9 mouse cellular contexts compared by ENCODE assay signal in the genomic region with DNA sequence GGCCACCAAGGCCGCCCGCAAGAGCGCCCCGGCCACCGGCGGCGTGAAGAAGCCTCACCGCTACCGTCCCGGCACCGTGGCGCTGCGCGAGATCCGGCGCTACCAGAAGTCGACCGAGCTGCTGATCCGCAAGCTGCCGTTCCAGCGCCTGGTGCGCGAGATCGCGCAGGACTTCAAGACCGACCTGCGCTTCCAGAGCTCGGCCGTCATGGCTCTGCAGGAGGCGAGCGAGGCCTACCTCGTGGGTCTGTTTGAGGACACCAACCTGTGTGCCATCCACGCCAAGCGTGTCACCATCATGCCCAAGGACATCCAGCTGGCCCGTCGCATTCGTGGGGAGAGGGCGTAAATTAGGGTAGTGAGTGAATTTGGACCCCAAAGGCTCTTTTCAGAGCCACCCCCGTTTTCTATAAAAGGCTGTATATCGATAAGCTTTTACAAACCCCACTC. TPM values are rescaled to one million over a fixed set of nuclear protein-coding genes. Genes with fewer than 3 reads are reported as not detected.
DNase-seq lines count a peak whose midpoint lies in the region; ATAC-seq and TF ChIP-seq lines count a peak whose summit lies in the region.
"Not testable (repeated sequence)": the region's sequence is repeated elsewhere in the genome, so short reads cannot be mapped to it uniquely, and the experiment has no call there.
"Had no signal": no experiment of that assay in that cellular context is flagged by ENCODE, and none has a peak within 500 bp of the region (broad histone marks: within the 10 kb centered on the region; RNA-seq: fewer than 3 reads in every experiment).

No protein-coding gene starts in this region.

- H3K27me3 ChIP-seq in CH12.LX (replicated peaks); forebrain, embryonic 16.5 days (replicated peaks; ENCODE audit: control insufficient read depth, insufficient read depth, low read length); hindbrain, embryonic 12.5 days; liver, postnatal 0 days (ENCODE audit: insufficient read depth, low read length); myocyte (ENCODE audit: control insufficient read depth, insufficient read depth, insufficient read length); stomach, embryonic 16.5 days (ENCODE audit: control insufficient read depth, insufficient read depth, low read length): not testable (repeated sequence)

- H3K36me3 ChIP-seq in CH12.LX (replicated peaks in 1 of 2; ENCODE audit: control insufficient read depth in 1 of 2, insufficient read depth in 1 of 2, low read length in 1 of 2); forebrain, embryonic 16.5 days (ENCODE audit: control insufficient read depth, insufficient read depth); hindbrain, embryonic 12.5 days; liver, postnatal 0 days (replicated peaks; ENCODE audit: insufficient read depth, low read length); myocyte (ENCODE audit: control insufficient read depth, insufficient read depth); stomach, embryonic 16.5 days (ENCODE audit: control insufficient read depth, insufficient read depth, low read length): not testable (repeated sequence)

- not testable (repeated sequence) for H3K79me2 ChIP-seq in CH12.LX (replicated peaks; ENCODE audit: control insufficient read depth, extremely low read depth, insufficient read depth, poor library complexity, severe bottlenecking); myocyte (ENCODE audit: control insufficient read depth, insufficient read depth)

- not testable (repeated sequence) for ATAC-seq in forebrain, embryonic 16.5 days; hindbrain, embryonic 12.5 days (ENCODE audit: low FRiP score); liver, postnatal 0 days; stomach, embryonic 16.5 days (ENCODE audit: insufficient read depth, low FRiP score)

- H3K4me1 ChIP-seq in CH12.LX (ENCODE audit: control insufficient read depth in 1 of 2, insufficient read depth in 2 of 2), result peaks cover 0 to 20% of the 10 kb centered on the region in 2 experiments; a peak in 2 of 4 replicates
- H3K4me1 ChIP-seq in forebrain, embryonic 16.5 days (replicated peaks; ENCODE audit: control insufficient read depth, insufficient read depth, low read length), result peaks cover 24% of the 10 kb centered on the region
- H3K4me1 ChIP-seq in hindbrain, embryonic 12.5 days, result peaks cover 29% of the 10 kb centered on the region
- H3K4me1 ChIP-seq in liver, postnatal 0 days (ENCODE audit: insufficient read depth), result peaks cover 14% of the 10 kb centered on the region
- peaks cover 30% of the 10 kb centered on the region for H3K4me1 ChIP-seq in stomach, embryonic 16.5 days (ENCODE audit: control insufficient read depth, insufficient read depth, low read length)

- dilution Hi-C loops in CH12.LX (cut with MboI; ENCODE audit: extremely low pct_ligation_motif_present, extremely low pct_unique_long_range_greater_than_20kb, low sequenced_read_pairs), result not testable (repeated sequence)

- in situ Hi-C loops in CH12.LX (cut with MboI; ENCODE audit: low pct_ligation_motif_present, low pct_unique_long_range_greater_than_20kb, low sequenced_read_pairs), result not testable (repeated sequence)

- WGBS in forebrain, embryonic 16.5 days, result 0% methylated on average over 10 of the region's 40 CpGs
- 2% methylated on average over 11 of the region's 40 CpGs for WGBS in hindbrain, embryonic 12.5 days
- WGBS in liver, postnatal 0 days (ENCODE audit: insufficient replicate concordance), result 0% methylated on average over 9 of the region's 40 CpGs
- 0% methylated on average over 8 of the region's 40 CpGs for WGBS in stomach, embryonic 16.5 days

- TF ChIP-seq RAD21 in CH12.LX (IDR thresholded peaks at IDR 0.05; ENCODE audit: low read depth, low read length), result not testable (repeated sequence)

- H3K4me2 ChIP-seq in CH12.LX (ENCODE audit: insufficient read depth, low read depth, poor library complexity, severe bottlenecking) (peak overlapping the region; percentile 58; the same call in 1 of the 2 replicates), myocyte (ENCODE audit: low read depth) (peak overlapping the region; percentile 81)
- peak overlapping the region; percentile 75 for H3K4me2 ChIP-seq in forebrain, embryonic 16.5 days (ENCODE audit: low read length)
- H3K4me2 ChIP-seq in hindbrain, embryonic 12.5 days (replicated peaks), result peak overlapping the region; percentile 73
- peak overlapping the region; percentile 71 for H3K4me2 ChIP-seq in liver, postnatal 0 days (ENCODE audit: low read depth, low read length)
- H3K4me2 ChIP-seq in stomach, embryonic 16.5 days (ENCODE audit: low read depth, low read length), result peak overlapping the region; percentile 78

- not testable (repeated sequence) for TF ChIP-seq CTCF in CH12.LX (conservative IDR thresholded peaks at IDR 0.05 in 1 of 2, IDR thresholded peaks at IDR 0.05 in 1 of 2; ENCODE audit: low read depth in 2 of 2, low read length in 2 of 2); left cerebral cortex, adult 2 months (IDR thresholded peaks at IDR 0.05); liver, postnatal 0 days (IDR thresholded peaks at IDR 0.05; ENCODE audit: low read depth)

- H3K9ac ChIP-seq in CH12.LX (ENCODE audit: insufficient read depth, low read depth), result peak overlapping the region; percentile 88
- peak overlapping the region; percentile 64 for H3K9ac ChIP-seq in forebrain, embryonic 16.5 days (replicated peaks; ENCODE audit: low read depth, low read length)
- H3K9ac ChIP-seq in hindbrain, embryonic 12.5 days, result peak overlapping the region; percentile 63
- H3K9ac ChIP-seq in liver, postnatal 0 days (replicated peaks), result peak overlapping the region; percentile 82
- H3K9ac ChIP-seq in stomach, embryonic 16.5 days (ENCODE audit: low read length), result peak overlapping the region; percentile 64

- H3ac ChIP-seq in myocyte (ENCODE audit: control insufficient read depth, insufficient read length), result not testable (repeated sequence)

- not testable (repeated sequence) for H3K9me3 ChIP-seq in CH12.LX (replicated peaks; ENCODE audit: low read length); forebrain, embryonic 16.5 days (ENCODE audit: control insufficient read depth, low read length); hindbrain, embryonic 12.5 days (replicated peaks); liver, postnatal 0 days (ENCODE audit: low read length); stomach, embryonic 16.5 days (replicated peaks; ENCODE audit: control insufficient read depth, low read length)

- intact Hi-C loops in left cerebral cortex, adult 2 months (cut with DNase I), result not testable (repeated sequence)

- TF ChIP-seq EP300 in CH12.LX (IDR thresholded peaks at IDR 0.05; ENCODE audit: low read length); liver, postnatal 0 days (IDR thresholded peaks at IDR 0.05; ENCODE audit: low read depth): not testable (repeated sequence)

- DNase-seq in CH12.LX (ENCODE audit: extremely low read depth), result not testable (repeated sequence)
- DNase-seq in embryo, embryonic 11 days, result peak; percentile 39
- peak in 1 of 2 experiments; percentile 26 for DNase-seq in left cerebral cortex, adult 2 months (ENCODE audit: extremely low spot score in 1 of 2, low spot score in 2 of 2)
- peak; percentile 41 for DNase-seq in liver, postnatal 0 days

- H3K27ac ChIP-seq in CH12.LX (ENCODE audit: insufficient read depth, low read depth), result peak overlapping the region; percentile 87
- peak overlapping the region; percentile 78 for H3K27ac ChIP-seq in forebrain, embryonic 16.5 days (ENCODE audit: low read length)
- H3K27ac ChIP-seq in hindbrain, embryonic 12.5 days, result peak overlapping the region; percentile 83
- H3K27ac ChIP-seq in left cerebral cortex, adult 2 months, result peak overlapping the region; percentile 80
- H3K27ac ChIP-seq in liver, postnatal 0 days (ENCODE audit: low read depth), result peak overlapping the region; percentile 88
- peak overlapping the region; percentile 90 for H3K27ac ChIP-seq in stomach, embryonic 16.5 days (ENCODE audit: low read length)

- H3K4me3 ChIP-seq in CH12.LX (replicated peaks in 1 of 3; ENCODE audit: low read depth in 2 of 3, low read length in 2 of 3, poor library complexity in 1 of 3) (peak overlapping the region; percentile 19 to 69 (median 46)), myocyte (peak overlapping the region; percentile 27)
- peak overlapping the region; percentile 49 for H3K4me3 ChIP-seq in forebrain, embryonic 16.5 days (replicated peaks; ENCODE audit: low read length)
- H3K4me3 ChIP-seq in hindbrain, embryonic 12.5 days, result peak overlapping the region; percentile 44
- H3K4me3 ChIP-seq in left cerebral cortex, adult 2 months, result peak overlapping the region; percentile 42
- H3K4me3 ChIP-seq in liver, postnatal 0 days (ENCODE audit: low read depth, low read length), result peak overlapping the region; percentile 53
- H3K4me3 ChIP-seq in stomach, embryonic 16.5 days (replicated peaks; ENCODE audit: low read length), result peak overlapping the region; percentile 52

- TF ChIP-seq POLR2A in CH12.LX (IDR thresholded peaks at IDR 0.05; ENCODE audit: low read depth, low read length), result peak; percentile 92
- TF ChIP-seq POLR2A in myocyte (IDR thresholded peaks at IDR 0.05; ENCODE audit: insufficient read length, low read depth), result peak; percentile 71

RNA-seq across cellular contexts. Expression of a gene that starts 0.3 kb away (rescaled TPM):
- 164 and 182 TPM in 2 replicates for total RNA-seq in CH12.LX (2012; rRNA removed)
- 10.3 and 13.5 TPM in 2 replicates for total RNA-seq in CH12.LX (2014; rRNA removed)
- polyA plus RNA-seq in CH12.LX (2012; ENCODE audit: insufficient read length, low read depth), result 0.65 and 0.94 TPM in 2 replicates
- polyA plus RNA-seq in forebrain, embryonic 16.5 days (2015; fragmentation: Nextera tagmentation; extraction: Ambion mirVana), result 2.2 and 2.8 TPM in 2 replicates
- polyA plus RNA-seq in hindbrain, embryonic 12.5 days (2016; fragmentation: Nextera tagmentation; extraction: Ambion mirVana), result 2.2 and 4.8 TPM in 2 replicates
- 1 to 10 TPM; 6.9 to 9.9 TPM for total RNA-seq in left cerebral cortex, adult 2 months (2021)
- polyA plus RNA-seq in liver, postnatal 0 days (2015; fragmentation: Nextera tagmentation; extraction: Ambion mirVana), result 4.7 and 5.8 TPM in 2 replicates
- 2.5 TPM for polyA plus RNA-seq in myocyte (2012; fragmentation: generic; extraction: Trizol)
- 6.3 and 6.5 TPM in 2 replicates for polyA plus RNA-seq in stomach, embryonic 16.5 days (2015; fragmentation: Nextera tagmentation; extraction: Ambion mirVana)
- polyA plus RNA-seq: CD4-positive, CD25-positive, alpha-beta regulatory T cell, adult 4 months had no signal

RNA-seq across cellular contexts. Expression of a gene that starts 1.7 kb away (rescaled TPM):
- total RNA-seq in CH12.LX (2012; rRNA removed) (744 and 796 TPM in 2 replicates), CH12.LX (2014; rRNA removed) (9.1 and 13.2 TPM in 2 replicates)
- polyA plus RNA-seq in CH12.LX (2012; ENCODE audit: insufficient read length, low read depth) (0.53 TPM in 1 of 2 replicates, not detected in the other), myocyte (2012; fragmentation: generic; extraction: Trizol) (1.6 TPM)
- polyA plus RNA-seq in forebrain, embryonic 16.5 days (2015; fragmentation: Nextera tagmentation; extraction: Ambion mirVana), result 1.2 and 3.4 TPM in 2 replicates
- 0.46 and 2.5 TPM in 2 replicates for polyA plus RNA-seq in hindbrain, embryonic 12.5 days (2016; fragmentation: Nextera tagmentation; extraction: Ambion mirVana)
- total RNA-seq in left cerebral cortex, adult 2 months (2021), result 1 to 10 TPM; 3.8 to 9.0 TPM
- polyA plus RNA-seq in liver, postnatal 0 days (2015; fragmentation: Nextera tagmentation; extraction: Ambion mirVana), result 2.0 and 2.6 TPM in 2 replicates
- 2.5 TPM in 2 replicates for polyA plus RNA-seq in stomach, embryonic 16.5 days (2015; fragmentation: Nextera tagmentation; extraction: Ambion mirVana)

RNA-seq across cellular contexts. Expression of a gene that starts 1.9 kb away (rescaled TPM):
- total RNA-seq in CH12.LX (2012; rRNA removed), result 1,243 and 1,273 TPM in 2 replicates
- total RNA-seq in CH12.LX (2014; rRNA removed), result 28.3 and 50.8 TPM in 2 replicates
- 1.7 TPM in 1 of 2 replicates, not detected in the other for polyA plus RNA-seq in CH12.LX (2012; ENCODE audit: insufficient read length, low read depth)
- polyA plus RNA-seq in forebrain, embryonic 16.5 days (2015; fragmentation: Nextera tagmentation; extraction: Ambion mirVana), result 2.1 and 2.6 TPM in 2 replicates
- polyA plus RNA-seq in hindbrain, embryonic 12.5 days (2016; fragmentation: Nextera tagmentation; extraction: Ambion mirVana), result 4.4 and 7.2 TPM in 2 replicates
- 10 to 100 TPM; 19.7 to 24.1 TPM for total RNA-seq in left cerebral cortex, adult 2 months (2021)
- polyA plus RNA-seq in liver, postnatal 0 days (2015; fragmentation: Nextera tagmentation; extraction: Ambion mirVana), result 2.9 and 5.8 TPM in 2 replicates
- polyA plus RNA-seq in myocyte (2012; fragmentation: generic; extraction: Trizol), result 2.1 TPM
- polyA plus RNA-seq in stomach, embryonic 16.5 days (2015; fragmentation: Nextera tagmentation; extraction: Ambion mirVana), result 1.7 and 3.0 TPM in 2 replicates
- polyA plus RNA-seq: CD4-positive, CD25-positive, alpha-beta regulatory T cell, adult 4 months had no signal

RNA-seq across cellular contexts. Expression of a gene that starts 4.7 kb away (rescaled TPM):
- total RNA-seq in CH12.LX (2012; rRNA removed) (2,765 and 3,252 TPM in 2 replicates), CH12.LX (2014; rRNA removed) (118 and 136 TPM in 2 replicates)
- polyA plus RNA-seq in CH12.LX (2012; ENCODE audit: insufficient read length, low read depth) (9.1 and 9.4 TPM in 2 replicates), myocyte (2012; fragmentation: generic; extraction: Trizol) (7.8 TPM)
- polyA plus RNA-seq in forebrain, embryonic 16.5 days (2015; fragmentation: Nextera tagmentation; extraction: Ambion mirVana), result 2.1 and 6.2 TPM in 2 replicates
- polyA plus RNA-seq in hindbrain, embryonic 12.5 days (2016; fragmentation: Nextera tagmentation; extraction: Ambion mirVana), result 4.8 and 7.1 TPM in 2 replicates
- 10 to 100 TPM; 68.0 to 71.2 TPM for total RNA-seq in left cerebral cortex, adult 2 months (2021)
- polyA plus RNA-seq in liver, postnatal 0 days (2015; fragmentation: Nextera tagmentation; extraction: Ambion mirVana), result 6.1 and 7.8 TPM in 2 replicates
- 16.8 and 17.5 TPM in 2 replicates for polyA plus RNA-seq in stomach, embryonic 16.5 days (2015; fragmentation: Nextera tagmentation; extraction: Ambion mirVana)

RNA-seq across cellular contexts. Expression of a gene that starts 4.9 kb away (rescaled TPM):
- total RNA-seq in CH12.LX (2012; rRNA removed), result 648 and 652 TPM in 2 replicates
- 13.4 and 16.3 TPM in 2 replicates for total RNA-seq in CH12.LX (2014; rRNA removed)
- polyA plus RNA-seq in CH12.LX (2012; ENCODE audit: insufficient read length, low read depth), result 1.4 and 3.5 TPM in 2 replicates
- polyA plus RNA-seq in forebrain, embryonic 16.5 days (2015; fragmentation: Nextera tagmentation; extraction: Ambion mirVana), result 33.0 and 46.2 TPM in 2 replicates
- 67.4 and 81.6 TPM in 2 replicates for polyA plus RNA-seq in hindbrain, embryonic 12.5 days (2016; fragmentation: Nextera tagmentation; extraction: Ambion mirVana)
- total RNA-seq in left cerebral cortex, adult 2 months (2021), result 1 to 10 TPM; 2.4 to 5.0 TPM
- 62.4 and 66.0 TPM in 2 replicates for polyA plus RNA-seq in liver, postnatal 0 days (2015; fragmentation: Nextera tagmentation; extraction: Ambion mirVana)
- polyA plus RNA-seq in myocyte (2012; fragmentation: generic; extraction: Trizol), result 4.5 TPM
- polyA plus RNA-seq in stomach, embryonic 16.5 days (2015; fragmentation: Nextera tagmentation; extraction: Ambion mirVana), result 34.0 and 56.1 TPM in 2 replicates
